Mouse (Mus musculus): ENCODE results near the gene Crabp1. TPM values are rescaled to one million over a fixed set of nuclear protein-coding genes. Genes with fewer than 3 reads are reported as not detected.

Crabp1 gene
- 719 and 730 TPM in 2 replicates for polyA plus RNA-seq (2014; fragmentation: Nextera tagmentation; extraction: Ambion mirVana)

- Histone ChIP-seq H3K9me3 (ENCODE audit: control insufficient read depth, low read length) (no peaks in the 10 kb centered on the region), H3K4me3 (ENCODE audit: low read depth, low read length) (peak within 1 kb of the TSS; percentile 41), H3K27ac (ENCODE audit: low read depth, low read length) (no peak within 1 kb of the TSS), H3K27me3 (ENCODE audit: control insufficient read depth, insufficient read depth, low read length) (peaks cover 24% of the 10 kb centered on the region), H3K4me1 (ENCODE audit: control insufficient read depth, insufficient read depth, low read length) (peaks cover 22% of the 10 kb centered on the region), H3K9ac (ENCODE audit: low read length) (peak within 1 kb of the TSS; percentile 53), H3K36me3 (ENCODE audit: control insufficient read depth, insufficient read depth, low read length) (no peaks in the 10 kb centered on the region), H3K4me2 (ENCODE audit: low read depth) (peak within 1 kb of the TSS; percentile 69)
- ATAC-seq (ENCODE audit: insufficient read depth, low FRiP score, low TSS enrichment) (peak; percentile 53; the same call in 1 of the 2 replicates), DNase-seq (ENCODE audit: low spot score) (peak; percentile 75)
- WGBS = under 1% methylated on average over 45 of the region's 45 CpGs
Measured at GRCm38 (mm10) chr9:54764561-54765217, at the start of gene Crabp1. Gene Crabp1, plus strand, starts transcription at chr9:54764748.

GRCm38 (mm10) chr9:54715776-54716175 is 48.8 kb upstream of the Crabp1 start:
- H3K4me2 ChIP-seq (ENCODE audit: low read depth) = no peak overlapping the region
- no peak overlapping the region for H3K4me3 ChIP-seq (ENCODE audit: low read depth, low read length)
- no peak overlapping the region for H3K9ac ChIP-seq (ENCODE audit: low read length)
- peaks cover 6% of the 10 kb centered on the region; the same call in 1 of the 2 replicates for H3K36me3 ChIP-seq (ENCODE audit: control insufficient read depth, insufficient read depth, low read length)
- ATAC-seq (ENCODE audit: insufficient read depth, low FRiP score, low TSS enrichment) = no peak
- no peaks in the 10 kb centered on the region for H3K9me3 ChIP-seq (ENCODE audit: control insufficient read depth, low read length)
- 84% methylated on average over 3 of the region's 3 CpGs for WGBS
- no peak overlapping the region for H3K27ac ChIP-seq (ENCODE audit: low read depth, low read length)
- no peaks in the 10 kb centered on the region for H3K27me3 ChIP-seq (ENCODE audit: control insufficient read depth, insufficient read depth, low read length)
- no peaks in the 10 kb centered on the region for H3K4me1 ChIP-seq (ENCODE audit: control insufficient read depth, insufficient read depth, low read length)
- DNase-seq (ENCODE audit: low spot score) = no peak

- H3K9me3 ChIP-seq (ENCODE audit: control insufficient read depth, low read length) = no peaks in the 10 kb centered on the region
- WGBS = 94% methylated on average over 3 of the region's 3 CpGs
- H3K27me3 ChIP-seq (ENCODE audit: control insufficient read depth, insufficient read depth, low read length) = no peaks in the 10 kb centered on the region
Measured at GRCm38 (mm10) chr9:54717527-54717926, 47.0 kb upstream of the Crabp1 start.

GRCm38 (mm10) chr9:54722156-54722555 is 42.4 kb upstream of the Crabp1 start:
- DNase-seq (ENCODE audit: low spot score) = no peak
- no peak for ATAC-seq (ENCODE audit: insufficient read depth, low FRiP score, low TSS enrichment)
- no peak overlapping the region for H3K9ac ChIP-seq (ENCODE audit: low read length)
- no peak overlapping the region for H3K27ac ChIP-seq (ENCODE audit: low read depth, low read length)
- 64% methylated on average over 7 of the region's 7 CpGs for WGBS
- no peak overlapping the region for H3K4me2 ChIP-seq (ENCODE audit: low read depth)
- H3K27me3 ChIP-seq (ENCODE audit: control insufficient read depth, insufficient read depth, low read length) = no peaks in the 10 kb centered on the region
- H3K4me3 ChIP-seq (ENCODE audit: low read depth, low read length) = no peak overlapping the region
- H3K4me1 ChIP-seq (ENCODE audit: control insufficient read depth, insufficient read depth, low read length) = no peaks in the 10 kb centered on the region
- H3K9me3 ChIP-seq (ENCODE audit: control insufficient read depth, low read length) = no peaks in the 10 kb centered on the region
- peaks cover 3% of the 10 kb centered on the region for H3K36me3 ChIP-seq (ENCODE audit: control insufficient read depth, insufficient read depth, low read length)

More at GRCm38 (mm10) chr9:54717527-54717926, 47.0 kb upstream of the Crabp1 start:
- H3K4me1 ChIP-seq (ENCODE audit: control insufficient read depth, insufficient read depth, low read length) = no peaks in the 10 kb centered on the region
- ATAC-seq (ENCODE audit: insufficient read depth, low FRiP score, low TSS enrichment) = no peak
- H3K36me3 ChIP-seq (ENCODE audit: control insufficient read depth, insufficient read depth, low read length) = peaks cover 7% of the 10 kb centered on the region; the same call in 1 of the 2 replicates
- no peak for DNase-seq (ENCODE audit: low spot score)
- no peak overlapping the region for H3K27ac ChIP-seq (ENCODE audit: low read depth, low read length)
- no peak overlapping the region for H3K9ac ChIP-seq (ENCODE audit: low read length)
- H3K4me3 ChIP-seq (ENCODE audit: low read depth, low read length) = no peak overlapping the region
- no peak overlapping the region for H3K4me2 ChIP-seq (ENCODE audit: low read depth)

GRCm38 (mm10) chr9:54722596-54722995 is 42.0 kb upstream of the Crabp1 start:
- ATAC-seq (ENCODE audit: insufficient read depth, low FRiP score, low TSS enrichment) (no peak), DNase-seq (ENCODE audit: low spot score) (no peak)
- Histone ChIP-seq H3K27ac (ENCODE audit: low read depth, low read length) (no peak overlapping the region), H3K4me2 (ENCODE audit: low read depth) (no peak overlapping the region), H3K9ac (ENCODE audit: low read length) (no peak overlapping the region), H3K4me3 (ENCODE audit: low read depth, low read length) (no peak overlapping the region), H3K9me3 (ENCODE audit: control insufficient read depth, low read length) (no peaks in the 10 kb centered on the region), H3K36me3 (ENCODE audit: control insufficient read depth, insufficient read depth, low read length) (peaks cover 3% of the 10 kb centered on the region), H3K4me1 (ENCODE audit: control insufficient read depth, insufficient read depth, low read length) (no peaks in the 10 kb centered on the region), H3K27me3 (ENCODE audit: control insufficient read depth, insufficient read depth, low read length) (no peaks in the 10 kb centered on the region)
- 83% methylated on average over 4 of the region's 4 CpGs for WGBS

GRCm38 (mm10) chr9:54726315-54726714 is 38.2 kb upstream of the Crabp1 start:
- H3K27me3 ChIP-seq (ENCODE audit: control insufficient read depth, insufficient read depth, low read length) = no peaks in the 10 kb centered on the region
- H3K4me1 ChIP-seq (ENCODE audit: control insufficient read depth, insufficient read depth, low read length) = no peaks in the 10 kb centered on the region
- H3K4me3 ChIP-seq (ENCODE audit: low read depth, low read length) = no peak overlapping the region
- H3K9me3 ChIP-seq (ENCODE audit: control insufficient read depth, low read length) = no peaks in the 10 kb centered on the region
- no peak for ATAC-seq (ENCODE audit: insufficient read depth, low FRiP score, low TSS enrichment)
- peaks cover 3% of the 10 kb centered on the region for H3K36me3 ChIP-seq (ENCODE audit: control insufficient read depth, insufficient read depth, low read length)
- 83% methylated on average over 5 of the region's 5 CpGs for WGBS
- DNase-seq (ENCODE audit: low spot score) = no peak
- H3K4me2 ChIP-seq (ENCODE audit: low read depth) = no peak overlapping the region
- no peak overlapping the region for H3K27ac ChIP-seq (ENCODE audit: low read depth, low read length)
- no peak overlapping the region for H3K9ac ChIP-seq (ENCODE audit: low read length)

GRCm38 (mm10) chr9:54732122-54732521 is 32.4 kb upstream of the Crabp1 start:
- Histone ChIP-seq H3K9ac (ENCODE audit: low read length) (no peak overlapping the region), H3K27me3 (ENCODE audit: control insufficient read depth, insufficient read depth, low read length) (no peaks in the 10 kb centered on the region), H3K4me2 (ENCODE audit: low read depth) (no peak overlapping the region), H3K9me3 (ENCODE audit: control insufficient read depth, low read length) (no peaks in the 10 kb centered on the region), H3K36me3 (ENCODE audit: control insufficient read depth, insufficient read depth, low read length) (no peaks in the 10 kb centered on the region; the same call in 1 of the 2 replicates), H3K27ac (ENCODE audit: low read depth, low read length) (no peak overlapping the region), H3K4me1 (ENCODE audit: control insufficient read depth, insufficient read depth, low read length) (0 out of 2 replicates have a peak, but pooled peaks cover 2% of the 10 kb centered on the region), H3K4me3 (ENCODE audit: low read depth, low read length) (no peak overlapping the region)
- 89% methylated on average over 2 of the region's 2 CpGs for WGBS
- ATAC-seq (ENCODE audit: insufficient read depth, low FRiP score, low TSS enrichment) (no peak), DNase-seq (ENCODE audit: low spot score) (no peak)

GRCm38 (mm10) chr9:54733921-54734638 is 30.5 kb upstream of the Crabp1 start, which contains the start of gene Wdr61:
Gene Wdr61, minus strand, starts transcription at chr9:54734519.
- 1% methylated on average over 32 of the region's 32 CpGs for WGBS
- H3K27ac ChIP-seq (ENCODE audit: low read depth, low read length) = no peak within 1 kb of the TSS
- peak within 1 kb of the TSS; percentile 57 for H3K4me2 ChIP-seq (ENCODE audit: low read depth)
- H3K9me3 ChIP-seq (ENCODE audit: control insufficient read depth, low read length) = no peaks in the 10 kb centered on the region
- peak within 1 kb of the TSS; percentile 54 for H3K4me3 ChIP-seq (ENCODE audit: low read depth, low read length)
- 0 out of 2 replicates have a peak, but pooled peaks cover 2% of the 10 kb centered on the region for H3K4me1 ChIP-seq (ENCODE audit: control insufficient read depth, insufficient read depth, low read length)
- peak within 1 kb of the TSS; percentile 62 for H3K9ac ChIP-seq (ENCODE audit: low read length)
- DNase-seq (ENCODE audit: low spot score) (peak; percentile 97), ATAC-seq (ENCODE audit: insufficient read depth, low FRiP score, low TSS enrichment) (peak; percentile 90)
- H3K36me3 ChIP-seq (ENCODE audit: control insufficient read depth, insufficient read depth, low read length) = no peaks in the 10 kb centered on the region
- H3K27me3 ChIP-seq (ENCODE audit: control insufficient read depth, insufficient read depth, low read length) = no peaks in the 10 kb centered on the region

Measured in neural tube, embryonic 11.5 days (tissue).